Mouse (Mus musculus): ENCODE results near the gene Cabp1.

- TF ChIP-seq CTCF (IDR thresholded peaks at IDR 0.05 in 2 of 3, conservative IDR thresholded peaks at IDR 0.05 in 1 of 3; ENCODE audit: control insufficient read depth in 1 of 3, insufficient read depth in 1 of 3, low read depth in 2 of 3, low read length in 3 of 3, poor library complexity in 1 of 3, severe bottlenecking in 1 of 3): no peak
- TF ChIP-seq EP300 (IDR thresholded peaks at IDR 0.05; ENCODE audit: low read depth in 1 of 2, low read length in 2 of 2): no peak
- TF ChIP-seq KAT2A (conservative IDR thresholded peaks at IDR 0.05; ENCODE audit: low read depth, low read length): no peak
- no peak for TF ChIP-seq POLR2A (IDR thresholded peaks at IDR 0.05; ENCODE audit: control insufficient read depth in 1 of 2, insufficient read depth in 1 of 2, low read depth in 1 of 2, low read length in 2 of 2, poor library complexity in 1 of 2)
- TF ChIP-seq ZNF384 (IDR thresholded peaks at IDR 0.05; ENCODE audit: low read depth, low read length): no peak
- TF ChIP-seq MAFK (IDR thresholded peaks at IDR 0.05; ENCODE audit: borderline replicate concordance, low read depth, low read length): no peak
- TF ChIP-seq MAX (IDR thresholded peaks at IDR 0.05; ENCODE audit: low read length): no peak
- no peak for TF ChIP-seq BHLHE40 (IDR thresholded peaks at IDR 0.05; ENCODE audit: borderline replicate concordance, low read depth, low read length)
- TF ChIP-seq CHD2 (IDR thresholded peaks at IDR 0.05; ENCODE audit: low read length): no peak
- no peak for TF ChIP-seq ZMIZ1 (IDR thresholded peaks at IDR 0.05; ENCODE audit: low read depth, low read length)
Observed at GRCm38 (mm10) chr5:115145253-115145968, 48.8 kb downstream of the Cabp1 start.

Data from MEL (cell line).